Mouse (Mus musculus): ENCODE results near the gene Amdhd1. TPM values are rescaled to one million over a fixed set of nuclear protein-coding genes. Genes with fewer than 3 reads are reported as not detected.

The Amdhd1 gene
- polyA plus RNA-seq, 1 experiment from 2014 or later = 1.7 TPM

Other genes with a start within 250 kb of the Amdhd1 start
- 19.1 and 23.6 TPM in 2 replicates for gene Elk3, start 228.9 kb downstream of the Amdhd1 start, polyA plus RNA-seq (2015; fragmentation: Nextera tagmentation; extraction: Ambion mirVana)
- gene Lta4h, start 86.6 kb downstream of the Amdhd1 start, polyA plus RNA-seq (2015; fragmentation: Nextera tagmentation; extraction: Ambion mirVana) = 219 and 220 TPM in 2 replicates
- 3.0 and 3.7 TPM in 2 replicates for gene Hal, start 51.3 kb downstream of the Amdhd1 start, polyA plus RNA-seq (2015; fragmentation: Nextera tagmentation; extraction: Ambion mirVana)
- 0.25 and 0.35 TPM in 2 replicates for gene Ccdc38, start 599 bp upstream of the Amdhd1 start, polyA plus RNA-seq (2015; fragmentation: Nextera tagmentation; extraction: Ambion mirVana)
- 83.3 and 93.2 TPM in 2 replicates for gene Snrpf, start 49.7 kb upstream of the Amdhd1 start, polyA plus RNA-seq (2015; fragmentation: Nextera tagmentation; extraction: Ambion mirVana)
- 0.39 and 0.74 TPM in 2 replicates for gene Ntn4, start 100.6 kb upstream of the Amdhd1 start, polyA plus RNA-seq (2015; fragmentation: Nextera tagmentation; extraction: Ambion mirVana)

Measured in stomach, embryonic 16.5 days (tissue).